Mouse (Mus musculus) stomach, embryonic 14.5 days (tissue): ENCODE data around the gene Fxyd5. TPM values are rescaled to one million over a fixed set of nuclear protein-coding genes. Genes with fewer than 3 reads are reported as not detected.

Source experiments
- ATAC-seq: fragments of 200-750 bp; cut with Nextera tagmentation; 2 replicates; pipeline ENCODE4 v1.8.0; 2017; ENCODE audit warnings: low read depth, moderate TSS enrichment; ENCODE audit not compliant: insufficient number of reproducible peaks, insufficient read depth, low FRiP score
- H3K27ac ChIP-seq: fragments of 300-500 bp; sonication (generic); 2 replicates; pipeline ENCODE4 v1.5.1; 2014; ENCODE audit warnings: mild to moderate bottlenecking, low read length, moderate library complexity, mixed read lengths
- H3K27me3 ChIP-seq: fragments of 300-500 bp; sonication (generic); 2 replicates; pipeline ENCODE4 v1.6.1; 2014; ENCODE audit warnings: low read length, control low read depth, mixed read lengths; ENCODE audit not compliant: control insufficient read depth, insufficient read depth
- H3K36me3 ChIP-seq: fragments of 300-500 bp; sonication (generic); 2 replicates; pipeline ENCODE4 v1.6.1; 2014; ENCODE audit warnings: mild to moderate bottlenecking, control low read depth, low read length, moderate library complexity, mixed read lengths; ENCODE audit not compliant: control insufficient read depth, insufficient read depth
- H3K4me1 ChIP-seq: fragments of 300-500 bp; sonication (generic); 2 replicates; pipeline ENCODE4 v1.6.1; 2014; ENCODE audit warnings: low read length, control low read depth, mixed read lengths; ENCODE audit not compliant: control insufficient read depth, insufficient read depth
- H3K4me2 ChIP-seq: fragments of 300-500 bp; sonication (generic); replicated peaks from 2 replicates; pipeline ENCODE4 v1.6.1; 2014; ENCODE audit warnings: low read depth, low read length, control low read depth
- H3K4me3 ChIP-seq: fragments of 300-500 bp; sonication (generic); 2 replicates; pipeline ENCODE4 v1.5.1; 2014; ENCODE audit warnings: low read depth, low read length, control low read depth
- H3K9ac ChIP-seq: fragments of 300-500 bp; sonication (generic); replicated peaks from 2 replicates; pipeline ENCODE4 v1.6.1; 2014; ENCODE audit warnings: low read depth, mild to moderate bottlenecking, control low read depth, low read length, moderate library complexity, mixed read lengths
- H3K9me3 ChIP-seq: fragments of 300-500 bp; sonication (generic); 2 replicates; pipeline ENCODE4 v1.6.1; 2016; ENCODE audit warnings: low read depth, low read length, control low read depth; ENCODE audit not compliant: control insufficient read depth
- WGBS: fragments of 180-500 bp; shearing (Covaris S2); extraction: QIAGEN DNeasy Blood & Tissue Kit; methylation state at CpG from one replicate; pipeline ENCODE4 v1.1.7; 2014; 5-methylcytosine and 5-hydroxymethylcytosine counted together
- polyA plus RNA-seq: library from polyadenylated mRNA; unstranded; fragments of >200 nt; fragmentation: Nextera tagmentation; extraction: Ambion mirVana; gene quantifications from 2 replicates; pipeline ENCODE4 v1.2.1, GENCODE M21; 2014

Fxyd5 gene
- polyA plus RNA-seq, 1 experiment from 2014 or later, result 19.9 TPM

DNA sequence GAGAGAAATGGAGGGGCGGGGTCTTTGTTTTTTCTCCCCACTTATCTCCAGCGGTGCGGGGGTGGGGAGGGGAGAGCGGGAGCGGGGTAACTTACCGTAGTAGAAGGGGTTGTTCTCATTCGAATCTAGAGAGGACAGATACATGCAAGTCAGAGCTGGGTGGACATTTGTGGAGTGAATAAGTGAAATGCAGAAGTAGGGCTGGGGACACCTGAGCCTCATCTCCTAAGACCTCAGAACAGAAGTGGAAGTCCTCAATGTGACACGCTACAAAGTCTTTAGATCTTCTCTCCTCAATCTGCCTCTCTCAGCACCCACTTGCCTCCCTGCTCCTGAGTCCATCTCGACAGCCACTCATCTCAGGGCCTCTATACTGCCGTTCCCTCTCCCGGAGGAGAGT, 7.0 kb downstream of the Fxyd5 start:
- H3K36me3 ChIP-seq, result no peaks in the 10 kb centered on the region
- no peak overlapping the region for H3K4me3 ChIP-seq
- H3K27me3 ChIP-seq, result no peaks in the 10 kb centered on the region
- no peaks in the 10 kb centered on the region for H3K9me3 ChIP-seq
- 75% methylated on average over 10 of the region's 11 CpGs for WGBS
- no peak overlapping the region for H3K9ac ChIP-seq
- H3K4me2 ChIP-seq, result no peak overlapping the region
- no peak for ATAC-seq
- no peak overlapping the region for H3K27ac ChIP-seq
- no peaks in the 10 kb centered on the region for H3K4me1 ChIP-seq

DNA sequence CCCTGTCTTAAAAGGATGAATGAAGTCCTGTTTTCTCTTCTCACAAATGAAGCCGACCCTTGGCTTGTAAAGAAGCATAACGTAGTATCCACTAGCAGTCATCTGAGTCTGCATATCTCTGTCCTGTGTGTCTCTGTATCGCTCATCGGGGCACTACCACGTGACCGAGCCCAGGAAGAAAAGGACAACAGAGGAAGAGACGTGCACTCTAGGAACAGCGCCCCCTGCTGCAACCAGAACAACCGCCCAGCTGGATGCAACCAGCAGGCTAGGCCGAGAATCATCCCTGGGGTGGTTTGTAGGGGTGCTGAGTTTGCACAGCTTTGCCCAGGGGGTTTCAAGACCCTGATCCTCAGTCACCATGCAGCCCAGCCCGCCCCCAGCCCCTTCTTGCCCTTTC, 7.5 kb downstream of the Fxyd5 start:
- 63% methylated on average over 11 of the region's 11 CpGs for WGBS
- no peak for ATAC-seq
- Histone ChIP-seq H3K36me3 (no peaks in the 10 kb centered on the region), H3K9me3 (no peaks in the 10 kb centered on the region), H3K4me3 (no peak overlapping the region), H3K27ac (no peak overlapping the region), H3K9ac (no peak overlapping the region), H3K27me3 (no peaks in the 10 kb centered on the region), H3K4me1 (no peaks in the 10 kb centered on the region), H3K4me2 (no peak overlapping the region)

DNA sequence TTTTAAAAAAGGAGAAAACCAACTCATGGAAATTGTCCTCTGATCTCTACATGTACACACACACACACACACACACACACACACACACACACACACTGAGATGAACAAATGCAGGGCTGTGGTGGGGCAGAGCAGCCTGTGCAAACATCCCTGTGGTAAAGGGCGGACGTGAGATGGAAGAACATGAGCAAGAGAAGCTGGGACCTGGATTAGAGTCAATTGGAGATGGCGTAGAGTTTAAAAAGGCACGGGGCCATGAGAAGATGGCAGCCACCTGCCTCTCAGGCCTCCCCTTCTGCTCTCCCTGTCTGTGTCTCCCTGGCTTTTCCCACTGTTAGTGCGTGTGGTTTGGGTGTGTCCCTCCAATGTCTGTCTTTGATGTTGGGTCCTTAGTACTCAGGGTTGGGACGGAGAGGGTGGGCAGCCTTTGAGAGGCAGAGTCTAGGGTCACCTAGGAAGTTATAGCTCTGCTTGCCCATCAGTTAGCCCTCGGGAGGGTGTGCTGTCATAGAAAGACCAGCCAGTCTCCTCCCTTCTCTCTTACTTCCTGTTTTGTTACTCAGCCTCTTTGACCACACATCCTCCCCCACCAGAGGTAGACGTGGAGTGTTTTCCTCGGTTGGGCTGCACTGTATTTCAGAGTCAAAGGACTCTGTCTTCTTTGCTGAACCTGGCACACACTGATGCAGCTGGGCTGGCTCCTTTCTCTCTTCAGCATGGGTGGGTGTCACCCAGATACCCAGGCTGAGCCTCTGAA, 8.7 kb downstream of the Fxyd5 start:
- Histone ChIP-seq H3K4me1 (no peaks in the 10 kb centered on the region), H3K9ac (no peak overlapping the region), H3K27me3 (no peaks in the 10 kb centered on the region), H3K9me3 (no peaks in the 10 kb centered on the region), H3K27ac (no peak overlapping the region), H3K4me3 (no peak overlapping the region), H3K36me3 (no peaks in the 10 kb centered on the region), H3K4me2 (no peak overlapping the region)
- ATAC-seq, result no peak
- 51% methylated on average over 9 of the region's 9 CpGs for WGBS

DNA sequence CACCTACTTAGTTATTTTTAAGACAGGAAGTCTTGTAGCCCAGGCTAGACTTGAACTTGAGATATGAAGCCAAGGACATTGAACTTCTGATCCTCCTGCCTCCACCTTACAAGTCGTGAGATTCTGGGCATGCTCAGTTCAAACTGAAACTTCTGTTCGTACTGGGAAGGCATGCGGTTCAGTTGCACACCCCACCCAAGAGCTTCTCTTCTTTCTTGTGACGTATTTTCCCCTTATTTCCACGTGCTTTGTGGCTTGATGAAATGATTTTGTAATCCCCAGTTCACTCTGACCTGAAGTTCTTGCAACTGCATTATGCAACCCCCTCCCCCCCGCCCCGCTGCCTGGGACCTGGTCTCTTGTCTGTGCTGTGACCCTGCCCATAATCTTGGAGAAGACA, 10.6 kb downstream of the Fxyd5 start:
- H3K9me3 ChIP-seq, result no peaks in the 10 kb centered on the region
- no peak overlapping the region for H3K27ac ChIP-seq
- ATAC-seq, result no peak

DNA sequence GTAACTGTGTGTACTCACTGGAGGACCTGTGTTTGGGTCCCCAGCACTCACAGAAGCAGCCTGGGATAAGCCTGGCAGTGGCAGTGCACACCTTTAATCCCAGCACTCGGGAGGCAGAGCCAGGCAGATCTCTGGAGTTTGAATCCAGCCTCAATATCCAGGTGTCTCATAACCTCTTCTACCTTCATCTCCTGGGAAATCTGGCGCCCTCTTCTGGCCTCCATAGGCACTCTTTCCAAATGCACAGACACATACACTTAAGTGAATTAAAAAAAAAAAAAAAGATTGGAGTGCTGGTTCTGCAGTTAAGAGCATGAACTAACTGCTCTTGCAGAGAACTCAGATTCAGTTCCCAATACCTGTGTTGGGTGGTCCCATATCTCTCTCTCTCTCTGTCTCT, 11.6 kb downstream of the Fxyd5 start:
- no peak for ATAC-seq

More for the DNA sequence above, 10.6 kb downstream of the Fxyd5 start:
- H3K9ac ChIP-seq, result no peak overlapping the region
- 75% methylated on average over 7 of the region's 7 CpGs for WGBS
- H3K4me3 ChIP-seq, result no peak overlapping the region
- no peaks in the 10 kb centered on the region for H3K36me3 ChIP-seq
- no peaks in the 10 kb centered on the region for H3K4me1 ChIP-seq
- no peak overlapping the region for H3K4me2 ChIP-seq
- H3K27me3 ChIP-seq, result no peaks in the 10 kb centered on the region

DNA sequence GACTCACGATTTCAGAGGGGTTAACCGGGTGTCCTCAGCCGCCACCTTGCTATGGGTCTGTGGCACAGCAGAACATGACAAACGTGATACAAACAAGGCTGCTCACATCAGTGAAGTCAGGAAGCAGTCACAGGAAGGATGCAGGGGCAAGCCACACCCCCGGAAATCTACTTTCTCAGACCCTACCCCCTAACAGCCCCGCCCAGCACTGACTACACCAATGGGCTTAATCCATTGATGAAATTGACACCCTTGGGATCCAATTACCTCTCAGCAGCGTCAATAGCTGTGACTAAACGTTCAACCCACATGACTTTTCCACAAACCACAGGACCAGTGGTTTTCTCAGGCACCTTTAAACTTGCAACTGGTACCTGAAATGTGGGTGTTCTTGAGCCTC, 13.7 kb downstream of the Fxyd5 start:
- Histone ChIP-seq H3K9me3 (no peaks in the 10 kb centered on the region), H3K27ac (no peak overlapping the region), H3K4me3 (no peak overlapping the region), H3K36me3 (no peaks in the 10 kb centered on the region), H3K9ac (no peak overlapping the region), H3K4me1 (no peaks in the 10 kb centered on the region), H3K4me2 (no peak overlapping the region), H3K27me3 (no peaks in the 10 kb centered on the region)
- no peak for ATAC-seq
- WGBS, result 76% methylated on average over 8 of the region's 8 CpGs

More for the DNA sequence above, 11.6 kb downstream of the Fxyd5 start:
- WGBS, result 59% methylated on average over 2 of the region's 2 CpGs
- no peaks in the 10 kb centered on the region for H3K27me3 ChIP-seq
- H3K4me1 ChIP-seq, result no peaks in the 10 kb centered on the region
- no peak overlapping the region for H3K9ac ChIP-seq
- H3K4me2 ChIP-seq, result no peak overlapping the region
- H3K36me3 ChIP-seq, result no peaks in the 10 kb centered on the region
- H3K9me3 ChIP-seq, result no peaks in the 10 kb centered on the region
- no peak overlapping the region for H3K27ac ChIP-seq
- H3K4me3 ChIP-seq, result no peak overlapping the region

DNA sequence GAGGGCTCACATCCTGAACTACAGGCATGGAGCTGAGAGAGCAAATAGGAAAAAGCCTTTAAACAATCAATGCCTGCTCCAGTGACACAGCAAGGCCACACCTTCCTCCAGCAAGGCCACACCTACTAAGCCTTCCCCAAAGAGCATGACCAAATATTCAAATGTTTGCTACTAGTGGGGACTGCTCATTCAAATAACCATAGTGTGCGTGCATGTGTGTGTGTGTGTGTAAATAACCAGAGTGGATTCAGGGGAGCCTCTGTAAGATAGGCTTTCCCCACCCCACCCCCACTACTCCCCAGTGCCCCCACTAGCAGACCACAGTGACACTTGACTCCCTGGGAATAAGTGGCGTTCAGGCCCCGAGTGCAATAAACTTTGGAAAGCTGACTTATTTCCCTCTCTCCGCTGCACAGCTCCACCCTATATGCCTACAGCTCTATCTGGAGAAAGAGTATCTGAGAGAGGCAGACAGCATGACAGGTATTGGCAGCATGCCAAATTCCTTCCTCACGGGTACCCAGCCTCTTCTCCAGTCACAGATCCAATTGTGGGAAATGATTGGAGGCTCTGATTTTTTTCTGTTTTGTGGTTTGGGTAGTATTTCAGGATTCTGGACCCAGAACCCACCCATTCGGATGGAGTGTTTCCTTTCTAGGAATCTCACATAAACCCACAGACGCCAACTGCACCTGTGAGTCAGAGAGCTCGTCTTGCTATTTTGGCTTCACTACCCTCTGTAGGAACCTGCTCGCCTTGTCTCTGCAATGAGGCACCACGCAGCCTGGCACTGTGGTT, 25.0 kb downstream of the Fxyd5 start:
- no peaks in the 10 kb centered on the region for H3K9me3 ChIP-seq

DNA sequence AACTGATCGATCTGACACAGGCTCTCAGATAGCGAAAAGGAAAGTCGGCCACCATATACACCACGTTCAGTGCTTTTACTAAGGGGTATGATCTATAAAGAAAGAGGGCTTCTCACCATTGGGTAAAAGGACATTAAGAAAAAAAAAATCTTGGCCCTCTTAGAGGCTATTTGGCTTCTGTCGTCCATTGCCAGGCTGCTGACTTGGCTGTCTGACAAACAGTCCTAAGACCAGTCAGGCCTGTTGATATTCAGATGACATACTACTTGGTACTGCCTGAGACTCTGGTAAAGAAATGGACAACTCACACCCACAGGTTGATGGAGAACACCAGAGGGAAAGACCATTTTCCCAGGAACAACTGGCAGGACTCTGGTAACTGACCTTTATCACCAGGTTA, 29.3 kb downstream of the Fxyd5 start:
- H3K36me3 ChIP-seq, result no peaks in the 10 kb centered on the region
- H3K4me3 ChIP-seq, result no peak overlapping the region
- H3K9ac ChIP-seq, result no peak overlapping the region
- no peaks in the 10 kb centered on the region for H3K9me3 ChIP-seq
- H3K4me1 ChIP-seq, result peaks cover 8% of the 10 kb centered on the region; the same call in 1 of the 2 replicates
- 73% methylated on average over 5 of the region's 5 CpGs for WGBS
- no peak overlapping the region for H3K4me2 ChIP-seq
- H3K27me3 ChIP-seq, result no peaks in the 10 kb centered on the region
- no peak for ATAC-seq
- no peak overlapping the region for H3K27ac ChIP-seq

More for the DNA sequence above, 25.0 kb downstream of the Fxyd5 start:
- Histone ChIP-seq H3K4me3 (no peak overlapping the region), H3K4me1 (peaks cover 6% of the 10 kb centered on the region; the same call in 1 of the 2 replicates), H3K4me2 (no peak overlapping the region), H3K27me3 (no peaks in the 10 kb centered on the region), H3K36me3 (no peaks in the 10 kb centered on the region), H3K27ac (no peak overlapping the region), H3K9ac (no peak overlapping the region)
- 34% methylated on average over 10 of the region's 10 CpGs for WGBS
- peak; percentile 40; the same call in 1 of the 2 replicates for ATAC-seq
